Mouse (Mus musculus): ENCODE results near the gene Rps6ka1.
A peak's percentile ranks its signal among the peaks of the same experiment; 100 is the strongest.
"Not testable (repeated sequence)": the region's sequence is repeated elsewhere in the genome, so short reads cannot be mapped to it uniquely, and the experiment has no call there.

The Rps6ka1 gene

GRCm38 (mm10) chr4:133864380-133864981 is 23.1 kb downstream of the Rps6ka1 start:
- no peak for DNase-seq (ENCODE audit: low read depth in 1 of 2, low spot score in 2 of 2)

- DNase-seq (ENCODE audit: low read depth in 1 of 2, low spot score in 2 of 2): no peak
Measured at GRCm38 (mm10) chr4:133863795-133864379, 23.7 kb downstream of the Rps6ka1 start.

- no peak for DNase-seq (ENCODE audit: low read depth in 1 of 2, low spot score in 2 of 2)
Measured at GRCm38 (mm10) chr4:133857527-133857926, 30.1 kb downstream of the Rps6ka1 start.

GRCm38 (mm10) chr4:133854621-133855020 is 33.0 kb downstream of the Rps6ka1 start:
- DNase-seq (ENCODE audit: low read depth in 1 of 2, low spot score in 2 of 2): no peak

- no peak for DNase-seq (ENCODE audit: low read depth in 1 of 2, low spot score in 2 of 2)
Measured at GRCm38 (mm10) chr4:133853630-133854029, 34.0 kb downstream of the Rps6ka1 start.

- no peak for DNase-seq (ENCODE audit: low read depth in 1 of 2, low spot score in 2 of 2)
Measured at GRCm38 (mm10) chr4:133846625-133847024, 41.0 kb downstream of the Rps6ka1 start.

- DNase-seq (ENCODE audit: low read depth in 1 of 2, low spot score in 2 of 2): no peak
Measured at GRCm38 (mm10) chr4:133845060-133845459, 42.5 kb downstream of the Rps6ka1 start.

- DNase-seq (ENCODE audit: low read depth in 1 of 2, low spot score in 2 of 2): no peak
Measured at GRCm38 (mm10) chr4:133844209-133844841, 43.3 kb downstream of the Rps6ka1 start.

GRCm38 (mm10) chr4:133842992-133843737 is 44.4 kb downstream of the Rps6ka1 start:
- DNase-seq (ENCODE audit: low read depth in 1 of 2, low spot score in 2 of 2): no peak

GRCm38 (mm10) chr4:133841756-133842483 is 45.7 kb downstream of the Rps6ka1 start:
- DNase-seq (ENCODE audit: low read depth in 1 of 2, low spot score in 2 of 2): not testable (repeated sequence)

- peak in 1 of 2 experiments; percentile 27 for DNase-seq (ENCODE audit: low read depth in 1 of 2, low spot score in 2 of 2)
Measured at GRCm38 (mm10) chr4:133841035-133841434, 46.6 kb downstream of the Rps6ka1 start.

- DNase-seq (ENCODE audit: low read depth in 1 of 2, low spot score in 2 of 2): no peak
Measured at GRCm38 (mm10) chr4:133840501-133840900, 47.1 kb downstream of the Rps6ka1 start.

- no peak for DNase-seq (ENCODE audit: low read depth in 1 of 2, low spot score in 2 of 2)
Measured at GRCm38 (mm10) chr4:133839385-133839826, 48.2 kb downstream of the Rps6ka1 start.

GRCm38 (mm10) chr4:133836575-133836974 is 51.0 kb downstream of the Rps6ka1 start:
- DNase-seq (ENCODE audit: low read depth in 1 of 2, low spot score in 2 of 2): no peak

- DNase-seq (ENCODE audit: low read depth in 1 of 2, low spot score in 2 of 2): no peak
Measured at GRCm38 (mm10) chr4:133835211-133835610, 52.4 kb downstream of the Rps6ka1 start.

GRCm38 (mm10) chr4:133832945-133833874 is 54.4 kb downstream of the Rps6ka1 start:
- DNase-seq (ENCODE audit: low read depth in 1 of 2, low spot score in 2 of 2): no peak

GRCm38 (mm10) chr4:133830453-133830852 is 57.1 kb downstream of the Rps6ka1 start:
- no peak for DNase-seq (ENCODE audit: low read depth in 1 of 2, low spot score in 2 of 2)

- peak in 1 of 2 experiments; percentile 64 for DNase-seq (ENCODE audit: low read depth in 1 of 2, low spot score in 2 of 2)
Measured at GRCm38 (mm10) chr4:133829281-133830070, 58.1 kb downstream of the Rps6ka1 start.

Data from monocyte, adult 2 months (primary cell).